Mouse (Mus musculus) C3H10T1/2 (cell line): ENCODE results near the gene Wdr93. TPM values are rescaled to one million over a fixed set of nuclear protein-coding genes. Genes with fewer than 3 reads are reported as not detected.

Experiments used
- polyA plus RNA-seq, 2 experiments: library from polyadenylated mRNA; unstranded; fragments of >200 nt; fragmentation: generic; extraction: Trizol; gene quantifications; one replicate each; pipeline ENCODE4 v1.2.1; 2012; ENCODE audit warnings: missing spikeins in 2 of 2

Wdr93 gene
- polyA plus RNA-seq, result under 1 TPM; 0.01 to 0.33 TPM

DNA sequence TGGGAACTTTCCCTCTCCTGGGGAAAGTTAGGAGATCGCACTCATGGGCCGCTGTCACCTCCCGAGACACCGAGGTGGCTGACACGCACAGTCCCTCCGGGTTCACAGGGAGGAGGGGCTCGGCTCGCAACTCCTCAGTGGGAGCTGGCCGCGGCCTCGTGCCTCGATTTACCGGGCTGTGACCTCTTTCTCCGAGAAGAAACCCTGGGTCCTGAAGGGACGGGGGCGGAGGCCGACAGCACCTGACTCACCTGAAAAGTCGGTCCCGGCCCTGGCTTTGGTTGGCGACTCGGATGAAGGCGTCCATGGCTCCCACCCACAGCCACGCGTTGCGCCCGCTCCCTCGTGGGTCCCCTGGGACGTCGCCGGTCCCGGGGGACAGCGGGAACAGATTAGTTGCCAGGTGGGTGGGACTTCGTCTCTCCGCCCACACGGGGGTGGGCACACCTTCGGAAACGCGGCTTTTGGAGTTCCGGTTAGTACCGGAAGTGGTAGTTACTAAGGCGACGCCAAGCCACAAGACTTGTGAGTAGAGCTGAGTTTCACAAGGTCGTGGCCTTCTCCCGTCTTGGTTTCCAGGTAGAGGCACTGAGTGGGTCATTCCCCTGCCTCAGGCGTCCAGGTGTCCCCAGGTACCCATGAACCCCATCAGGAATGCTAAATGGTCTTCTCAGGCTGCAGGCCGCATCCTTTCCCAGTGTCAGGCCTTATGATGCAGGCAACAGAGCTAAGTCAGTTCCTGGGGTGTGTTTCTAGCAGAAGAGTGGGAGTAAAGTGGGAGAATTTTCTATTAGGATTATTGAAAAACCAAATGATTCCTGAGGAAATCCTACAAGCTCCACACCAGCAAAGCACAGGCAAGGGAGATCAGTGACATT is at the start of gene Wdr93, which contains the start of gene Pex11a:
Wdr93 (plus strand) TSS at position 505 of the 878 bp plus-strand sequence.
Pex11a (minus strand) TSS at position 473 of the 878 bp plus-strand sequence.

DNA sequence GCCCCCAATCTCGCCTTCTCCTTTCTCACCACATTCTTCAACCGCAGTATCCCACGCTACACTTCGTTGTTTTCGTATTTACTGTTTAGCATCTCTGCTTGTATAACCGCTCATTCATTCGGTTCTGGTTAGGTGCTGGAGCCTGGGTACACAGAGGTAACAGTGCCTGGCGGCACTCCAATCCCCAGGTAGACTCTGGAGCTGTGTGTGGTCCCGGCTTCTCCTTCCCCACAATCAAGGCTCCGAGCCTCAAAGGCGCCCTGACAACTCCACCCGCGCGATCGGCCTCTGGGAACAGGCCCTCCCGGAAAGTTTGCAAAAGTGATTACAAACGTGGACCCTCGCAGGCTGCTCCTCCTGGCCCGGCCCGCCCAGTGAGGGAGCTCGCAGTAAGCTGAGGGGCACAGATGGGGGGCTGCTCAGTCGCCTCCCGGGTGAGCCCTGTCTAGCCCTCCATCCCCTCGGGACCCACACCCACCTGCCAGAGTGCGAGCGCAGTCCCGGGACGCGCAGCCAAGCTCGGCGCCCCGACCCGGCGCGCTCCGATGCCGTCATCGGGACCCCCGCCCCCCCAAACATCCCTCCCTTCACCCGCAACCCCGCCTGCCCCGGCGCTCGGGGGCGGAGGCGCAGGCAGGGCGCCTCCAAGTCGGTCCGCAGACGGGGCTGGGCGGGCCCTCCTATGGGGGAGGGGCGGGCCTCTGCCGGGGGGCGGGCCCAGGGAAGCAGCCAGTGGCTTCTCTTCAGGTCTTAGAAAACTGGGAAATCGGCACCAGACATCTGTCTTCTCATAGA is 27.6 kb upstream of the Wdr93 start, which contains the start of gene Kif7:
Kif7 (minus strand) TSS at position 534 of the 795 bp plus-strand sequence.

DNA sequence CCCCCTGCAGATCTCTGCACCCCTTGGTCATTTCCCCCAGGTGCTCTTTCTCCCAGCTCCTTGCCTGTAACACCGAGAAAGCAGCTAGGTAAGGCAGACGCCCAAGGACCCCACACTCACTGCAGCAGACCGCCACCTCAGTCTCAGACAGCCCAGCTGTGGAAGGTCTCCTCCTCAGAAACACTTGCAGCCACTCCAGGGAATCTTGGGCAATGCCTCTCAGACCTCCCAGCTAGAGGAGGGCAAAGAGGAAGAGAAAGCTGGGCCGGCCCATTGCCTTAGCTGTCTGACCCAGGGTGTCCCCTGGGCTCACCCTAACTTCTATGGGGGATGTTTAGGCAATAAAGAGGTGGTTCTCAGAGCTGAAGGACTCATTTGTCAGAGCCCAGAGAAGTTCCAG is 10.3 kb upstream of the Wdr93 start, which contains the start of gene Plin1:
Plin1 (minus strand) TSS at position 282 of the 400 bp plus-strand sequence.

DNA sequence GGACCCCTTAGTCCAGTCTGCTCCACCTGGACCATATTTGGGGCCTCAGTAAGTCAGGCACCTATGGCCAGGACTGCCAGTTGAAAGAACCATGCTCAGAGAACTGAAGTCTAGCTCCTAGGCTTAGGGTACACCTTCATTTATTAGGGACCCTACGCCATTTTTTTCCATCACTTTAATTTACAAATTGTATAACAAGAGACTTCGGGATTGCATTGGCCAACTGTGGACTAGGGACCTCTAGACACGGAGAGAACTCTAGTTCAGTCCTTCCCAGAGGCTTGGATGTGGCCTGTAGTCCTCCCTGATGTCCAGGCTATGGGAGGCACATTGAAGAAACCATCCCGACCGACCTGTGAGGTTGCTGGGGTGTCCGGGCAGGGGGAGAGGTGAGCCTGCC is 50.7 kb downstream of the Wdr93 start, which contains the start of gene Mesp1:
Mesp1 (minus strand) TSS at position 101 of the 400 bp plus-strand sequence.

DNA sequence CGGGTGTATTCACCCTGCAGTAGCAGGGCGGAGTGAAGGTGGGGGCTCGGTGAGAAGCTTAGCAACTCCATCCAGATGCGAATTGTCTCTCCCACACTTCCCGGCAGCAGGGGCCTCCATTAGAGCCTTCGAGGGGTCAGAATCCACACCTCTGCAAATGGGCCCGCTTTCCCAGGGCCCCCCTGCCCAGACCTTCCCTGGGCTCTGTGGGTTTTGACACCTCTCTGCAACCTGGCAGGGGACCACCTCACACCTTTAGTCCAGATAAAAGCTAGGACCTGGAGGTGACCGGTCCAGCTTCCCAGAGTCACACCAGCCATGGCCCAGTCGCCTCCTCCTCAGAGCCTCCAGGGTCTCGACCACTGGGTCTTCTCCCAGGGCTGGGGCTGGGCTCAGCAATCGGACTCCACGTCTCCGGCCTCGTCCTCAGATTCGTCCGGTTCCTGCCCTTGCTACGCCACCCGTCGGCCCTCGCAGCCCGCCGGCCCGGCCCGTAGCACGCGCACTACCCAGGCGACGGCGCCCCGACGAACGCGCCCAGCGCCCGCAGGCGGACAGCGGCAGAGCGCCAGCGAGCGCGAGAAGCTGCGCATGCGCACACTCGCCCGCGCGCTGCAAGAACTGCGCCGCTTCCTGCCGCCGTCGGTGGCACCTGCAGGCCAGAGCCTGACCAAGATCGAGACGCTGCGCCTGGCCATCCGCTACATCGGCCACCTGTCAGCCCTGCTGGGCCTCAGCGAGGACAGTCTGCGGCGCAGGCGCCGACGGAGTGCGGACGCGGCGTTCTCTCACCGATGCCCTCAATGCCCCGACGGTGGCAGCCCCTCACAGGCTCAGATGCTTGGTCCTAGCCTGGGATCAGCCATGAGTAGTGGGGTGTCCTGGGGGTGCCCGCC is 67.9 kb downstream of the Wdr93 start, which contains the start of gene Mesp2:
Mesp2 (plus strand) TSS at position 117 of the 896 bp plus-strand sequence.

Other genes starting within 250 kb of the Wdr93 start
- gene Rhcg, start 125.5 kb upstream of the Wdr93 start, polyA plus RNA-seq, result under 1 TPM; 0.02 to 0.05 TPM
- 1 to 10 TPM; 1.6 to 2.7 TPM for gene Ticrr, start 83.0 kb upstream of the Wdr93 start, polyA plus RNA-seq
- 1 to 10 TPM; 1.3 to 7.0 TPM for gene Kif7, start 27.4 kb upstream of the Wdr93 start, polyA plus RNA-seq
- not detected for gene Plin1, start 10.3 kb upstream of the Wdr93 start, polyA plus RNA-seq
- 1 to 10 TPM in 1 of 2 experiments, under 1 TPM in 1; 0.47 to 5.5 TPM for gene Pex11a, start within 50 bp of the Wdr93 start, polyA plus RNA-seq
- gene Mesp1, start 50.6 kb downstream of the Wdr93 start, polyA plus RNA-seq, result under 1 TPM in 1 of 2 experiments, not detected in 1; 0.12 TPM
- gene Mesp2, start 67.6 kb downstream of the Wdr93 start, polyA plus RNA-seq, result under 1 TPM; 0.02 TPM
- gene Anpep, start 117.9 kb downstream of the Wdr93 start, polyA plus RNA-seq, result 100 to 1,000 TPM in 1 of 2 experiments, 1 to 10 TPM in 1; 7.7 to 268 TPM
- 10 to 100 TPM in 1 of 2 experiments, 1 to 10 TPM in 1; 9.4 to 19.4 TPM for gene Ap3s2, start 177.5 kb downstream of the Wdr93 start, polyA plus RNA-seq
- gene Arpin, start 192.2 kb downstream of the Wdr93 start, polyA plus RNA-seq, result 10 to 100 TPM; 41.2 to 52.3 TPM